Mouse (Mus musculus): Measurements from ENCODE around the gene Lrp2. TPM values are rescaled to one million over a fixed set of nuclear protein-coding genes. Genes with fewer than 3 reads are reported as not detected.

The Lrp2 gene
- polyA plus RNA-seq, 1 experiment from 2014 or later, result not detected

Other genes starting within 250 kb of the Lrp2 start
- gene Abcb11, start 243.4 kb downstream of the Lrp2 start, polyA plus RNA-seq (2016; fragmentation: Nextera tagmentation; extraction: Ambion mirVana), result not detected in 2 replicates
- gene Dhrs9, start 205.6 kb downstream of the Lrp2 start, polyA plus RNA-seq (2016; fragmentation: Nextera tagmentation; extraction: Ambion mirVana), result not detected in 2 replicates
- gene Bbs5, start 61.1 kb upstream of the Lrp2 start, polyA plus RNA-seq (2016; fragmentation: Nextera tagmentation; extraction: Ambion mirVana), result 22.4 and 25.6 TPM in 2 replicates
- 13.9 and 14.7 TPM in 2 replicates for gene Klhl41, start 84.1 kb upstream of the Lrp2 start, polyA plus RNA-seq (2016; fragmentation: Nextera tagmentation; extraction: Ambion mirVana)
- 12.1 and 14.5 TPM in 2 replicates for gene Fastkd1, start 127.5 kb upstream of the Lrp2 start, polyA plus RNA-seq (2016; fragmentation: Nextera tagmentation; extraction: Ambion mirVana)
- gene Ppig, start 136.5 kb upstream of the Lrp2 start, polyA plus RNA-seq (2016; fragmentation: Nextera tagmentation; extraction: Ambion mirVana), result 168 and 176 TPM in 2 replicates
- 2.7 and 3.0 TPM in 2 replicates for gene Ccdc173, start 203.5 kb upstream of the Lrp2 start, polyA plus RNA-seq (2016; fragmentation: Nextera tagmentation; extraction: Ambion mirVana)
- 28.3 and 28.4 TPM in 2 replicates for gene Phospho2, start 203.6 kb upstream of the Lrp2 start, polyA plus RNA-seq (2016; fragmentation: Nextera tagmentation; extraction: Ambion mirVana)
- gene Klhl23, start 235.9 kb upstream of the Lrp2 start, polyA plus RNA-seq (2016; fragmentation: Nextera tagmentation; extraction: Ambion mirVana), result 35.6 and 37.5 TPM in 2 replicates